Mouse (Mus musculus): Measurements from ENCODE around the gene Tceanc. TPM values are rescaled to one million over a fixed set of nuclear protein-coding genes. Genes with fewer than 3 reads are reported as not detected.

Gene Tceanc
- 0.41 and 0.64 TPM in 2 replicates for polyA plus RNA-seq (2012; ENCODE audit: low replicate concordance)

DNA sequence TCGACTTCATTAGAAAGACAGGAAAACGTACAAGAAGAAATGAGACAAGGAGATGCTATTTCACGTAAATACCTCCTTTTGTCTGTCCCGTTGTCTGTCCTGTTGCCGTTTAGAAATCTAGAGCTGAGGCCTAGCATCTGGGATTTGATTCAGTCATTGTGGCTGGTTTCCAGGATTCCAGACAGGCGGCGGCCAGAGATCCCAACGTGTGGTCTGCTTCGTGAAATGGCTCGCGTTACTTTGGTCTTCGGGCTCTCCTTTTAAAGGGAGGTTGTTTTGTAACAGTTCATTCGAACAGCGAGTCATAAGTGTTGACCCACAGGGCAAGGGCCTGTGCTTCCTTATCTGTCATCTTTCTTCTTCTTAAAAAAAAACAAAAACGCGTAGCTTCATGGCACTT, at the start of gene Tceanc:
Gene Tceanc (minus strand): TSS at position 223 of the 400 bp plus-strand sequence.

DNA sequence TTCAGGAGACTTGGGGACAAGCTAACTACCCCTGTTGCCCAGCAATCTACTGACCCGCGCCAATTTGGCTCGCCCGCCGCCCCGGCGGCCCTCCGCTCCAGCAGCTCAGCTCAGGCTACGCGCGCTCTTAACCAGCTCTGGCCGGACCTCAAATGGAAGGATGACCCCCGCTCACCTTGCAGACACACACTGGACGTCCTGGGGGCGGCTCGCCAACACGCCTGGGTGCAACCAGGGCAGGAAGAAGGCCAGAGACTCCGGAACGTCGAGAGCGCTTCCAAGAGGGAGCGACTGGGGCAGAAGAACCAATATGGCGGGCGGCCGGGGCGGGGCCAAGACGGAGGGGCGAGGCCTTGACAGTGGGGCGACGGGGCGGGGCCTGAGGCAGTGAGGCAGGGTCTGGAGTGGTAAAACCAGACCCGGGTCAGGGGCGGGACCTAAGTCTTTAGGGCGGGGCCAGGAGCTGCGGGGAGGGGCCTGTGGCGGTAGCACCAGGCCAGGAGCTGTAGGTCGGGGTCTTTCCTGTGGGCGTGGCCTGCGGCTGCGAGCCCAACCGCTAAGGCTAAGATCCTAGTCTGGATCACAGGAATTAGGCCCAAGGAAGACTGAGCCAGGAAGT, 38.9 kb downstream of the Tceanc start, which contains the start of gene Rab9:
Gene Rab9 (minus strand): TSS at position 503 of the 619 bp plus-strand sequence.

Other genes starting within 250 kb of the Tceanc start
- 0.27 TPM in 1 of 2 replicates, not detected in the other for gene Trappc2, start 78.0 kb downstream of the Tceanc start, polyA plus RNA-seq (2012; ENCODE audit: low replicate concordance)
- 2.6 and 2.7 TPM in 2 replicates for gene Ofd1, start 77.9 kb downstream of the Tceanc start, polyA plus RNA-seq (2012; ENCODE audit: low replicate concordance)
- gene Rab9, start 38.7 kb downstream of the Tceanc start, polyA plus RNA-seq (2012; ENCODE audit: low replicate concordance): 0.12 and 0.84 TPM in 2 replicates
- not detected in 2 replicates for gene Egfl6, start 67.2 kb upstream of the Tceanc start, polyA plus RNA-seq (2012; ENCODE audit: low replicate concordance)